Mouse (Mus musculus): Measurements from ENCODE around the gene Phactr1.

DNA sequence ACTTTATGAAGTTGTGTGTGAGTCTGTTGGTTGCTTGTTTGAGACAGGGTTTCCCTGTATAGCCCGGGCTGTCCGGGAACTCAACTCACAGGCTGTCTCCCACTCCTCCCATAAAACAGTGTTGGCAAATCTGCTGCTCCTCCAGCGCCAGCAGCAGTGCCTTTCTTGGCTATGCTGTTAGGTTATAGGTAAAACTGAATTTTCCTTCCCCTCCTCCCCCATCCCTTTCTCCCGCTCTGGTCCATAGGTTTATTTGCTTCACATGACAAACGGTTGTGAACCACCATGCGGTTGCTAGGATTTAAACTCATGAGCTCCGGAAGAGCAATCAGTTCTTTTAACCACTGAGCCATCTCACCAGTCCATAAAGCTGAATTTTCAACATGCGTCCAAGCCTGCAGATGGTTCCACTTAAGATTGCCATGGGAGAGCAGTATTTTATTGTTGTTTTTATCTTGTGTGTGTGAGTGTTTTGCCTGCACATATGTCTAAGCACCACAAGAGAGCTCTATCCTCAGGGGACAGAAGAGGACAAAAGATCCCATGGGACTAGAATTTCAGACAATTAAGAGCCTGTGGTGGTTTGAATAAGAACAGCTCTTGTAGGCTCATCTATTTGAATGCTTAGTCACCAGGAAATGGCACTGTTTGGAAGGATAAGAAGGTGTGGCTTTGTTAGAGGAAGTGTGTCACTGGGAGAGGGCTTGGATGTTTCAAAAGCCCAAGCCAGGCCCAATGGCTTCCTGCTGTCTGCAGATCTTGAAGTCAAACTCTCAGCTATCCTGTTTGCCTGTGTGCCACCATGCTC is 503.0 kb downstream of the Phactr1 start:
- TF ChIP-seq CTCF (IDR thresholded peaks at IDR 0.05; ENCODE audit: control insufficient read depth, insufficient read depth, low read length), result no peak
- no peak for TF ChIP-seq POLR2A (IDR thresholded peaks at IDR 0.05; ENCODE audit: borderline replicate concordance, control insufficient read depth, low read depth, low read length)

Measured in bone marrow, adult 2 months (tissue).